Mouse (Mus musculus): Measurements from ENCODE around the gene Tub.

DNA sequence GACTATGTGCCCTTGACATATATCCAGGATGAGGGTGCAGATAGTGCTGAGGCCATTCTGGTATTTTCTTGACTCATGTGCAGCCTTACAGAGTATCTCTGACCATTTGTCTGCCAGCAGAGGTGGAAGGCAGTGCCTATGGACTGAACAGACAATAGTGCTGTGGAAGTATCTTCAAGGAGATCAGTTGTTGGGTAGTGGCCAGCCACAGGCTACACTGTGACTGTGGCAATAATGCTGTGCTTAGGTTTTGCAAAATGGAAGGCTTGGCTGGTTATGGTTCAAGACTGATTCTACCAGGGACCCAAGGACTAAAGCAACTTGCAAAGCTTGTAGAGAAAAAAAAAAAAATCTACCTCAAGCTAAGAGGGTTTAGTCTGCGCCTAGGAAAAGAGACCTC lies 62.4 kb downstream of the Tub start:
- TF ChIP-seq CTCF (IDR thresholded peaks at IDR 0.05; ENCODE audit: extremely low read depth, insufficient read depth, insufficient read length, insufficient replicate concordance), result no peak
- no peak for TF ChIP-seq POLR2A (IDR thresholded peaks at IDR 0.05; ENCODE audit: low read depth, low read length)

Measured in spleen, adult 2 months (tissue).